Mouse (Mus musculus) midbrain, embryonic 13.5 days (tissue): ENCODE measurements at regions not wholly inside any gene's neighbourhood (a gene's known extent, or its start where the extent isn't known, plus 50 kb on each side); places are given as distances from the start of the nearest gene placed in this dataset.
A peak's percentile ranks its signal among the peaks of the same experiment; 100 is the strongest.

Experiments
- ATAC-seq: fragments of 200-750 bp; cut with Nextera tagmentation; 2 replicates; pipeline ENCODE4 v1.8.0; 2017; ENCODE audit warnings: mild to moderate bottlenecking, moderate TSS enrichment, moderate library complexity
- H3K27ac ChIP-seq: fragments of 300-500 bp; sonication (generic); 2 replicates; pipeline ENCODE4 v1.5.1; 2015; ENCODE audit warnings: inconsistent platforms, mild to moderate bottlenecking, moderate library complexity
- H3K27me3 ChIP-seq: fragments of 300-500 bp; sonication (generic); 2 replicates; pipeline ENCODE4 v1.6.1; 2015; ENCODE audit warnings: mild to moderate bottlenecking, inconsistent platforms
- H3K36me3 ChIP-seq: fragments of 300-500 bp; sonication (generic); 2 replicates; pipeline ENCODE4 v1.6.1; 2015; ENCODE audit warnings: mild to moderate bottlenecking, inconsistent platforms
- H3K4me1 ChIP-seq: fragments of 300-500 bp; sonication (generic); replicated peaks from 2 replicates; pipeline ENCODE4 v1.6.1; 2015; ENCODE audit warnings: inconsistent platforms
- H3K4me2 ChIP-seq: fragments of 300-500 bp; sonication (generic); replicated peaks from 2 replicates; pipeline ENCODE4 v1.6.1; 2015; ENCODE audit warnings: moderate library complexity, mild to moderate bottlenecking, inconsistent platforms
- H3K4me3 ChIP-seq: fragments of 300-500 bp; sonication (generic); replicated peaks from 2 replicates; pipeline ENCODE4 v1.5.1; 2015; ENCODE audit warnings: mild to moderate bottlenecking, inconsistent platforms
- H3K9ac ChIP-seq: fragments of 300-500 bp; sonication (generic); replicated peaks from 2 replicates; pipeline ENCODE4 v1.6.1; 2015; ENCODE audit warnings: mild to moderate bottlenecking, inconsistent platforms
- H3K9me3 ChIP-seq: fragments of 300-500 bp; sonication (generic); 2 replicates; pipeline ENCODE4 v1.6.1; 2016; ENCODE audit warnings: mild to moderate bottlenecking, inconsistent platforms
- WGBS: fragments of 180-500 bp; shearing (Covaris S2); methylation state at CpG from one replicate; pipeline ENCODE4 v1.1.7; 2015; 5-methylcytosine and 5-hydroxymethylcytosine counted together

- peaks cover 14% of the 10 kb centered on the region for H3K4me1 ChIP-seq
- 90% methylated on average over 3 of the region's 3 CpGs for WGBS
- no peak for ATAC-seq
Observed at GRCm38 (mm10) chr13:59997431-59997830, 174.5 kb upstream of the Tut7 start.

DNA sequence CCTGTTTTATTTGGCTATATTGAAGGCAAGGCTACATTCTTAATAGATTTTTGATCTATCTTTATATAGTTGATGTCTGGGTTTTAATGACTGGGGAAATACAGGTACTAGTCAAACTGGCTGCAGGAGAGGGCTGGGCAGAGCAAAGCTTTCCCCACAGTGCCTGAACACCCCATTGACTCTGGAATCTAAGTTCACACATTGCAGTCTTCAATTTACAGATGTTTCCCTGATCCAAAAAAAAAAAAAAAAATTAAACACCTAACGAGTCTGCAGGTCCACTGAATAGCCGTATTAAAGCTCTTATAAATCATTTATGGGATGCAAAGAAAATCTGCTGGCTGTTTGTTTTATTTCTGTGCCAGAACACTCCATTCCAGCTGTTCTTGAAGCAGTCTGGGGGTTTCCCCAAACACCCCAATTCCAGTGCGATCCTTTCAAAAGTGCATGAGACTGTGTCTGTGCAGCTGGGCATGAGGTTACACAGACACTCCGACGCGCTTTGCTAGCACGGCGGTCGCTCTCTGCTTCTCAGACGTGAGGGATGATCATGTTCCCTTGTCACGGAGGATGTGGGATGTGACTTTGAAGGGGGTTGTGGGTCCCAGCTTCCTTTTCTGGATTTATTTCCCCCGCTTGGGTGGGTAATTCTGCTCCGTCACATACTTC is 173.3 kb upstream of the Tut7 start:
- Histone ChIP-seq H3K4me1 (peaks cover 14% of the 10 kb centered on the region), H3K4me3 (no peak overlapping the region), H3K27me3 (no peaks in the 10 kb centered on the region), H3K27ac (no peak overlapping the region), H3K4me2 (no peak overlapping the region), H3K9ac (no peak overlapping the region), H3K9me3 (0 out of 2 replicates have a peak, but pooled peaks cover 2% of the 10 kb centered on the region), H3K36me3 (no peaks in the 10 kb centered on the region)
- ATAC-seq = no peak
- WGBS = 86% methylated on average over 13 of the region's 13 CpGs

More at GRCm38 (mm10) chr13:59997431-59997830, 174.5 kb upstream of the Tut7 start:
- no peak overlapping the region for H3K4me3 ChIP-seq
- no peak overlapping the region for H3K27ac ChIP-seq
- H3K27me3 ChIP-seq = no peaks in the 10 kb centered on the region
- no peak overlapping the region for H3K4me2 ChIP-seq
- no peak overlapping the region for H3K9ac ChIP-seq
- no peaks in the 10 kb centered on the region for H3K36me3 ChIP-seq
- H3K9me3 ChIP-seq = 0 out of 2 replicates have a peak, but pooled peaks cover 2% of the 10 kb centered on the region

- Histone ChIP-seq H3K27me3 (no peaks in the 10 kb centered on the region), H3K4me2 (no peak overlapping the region), H3K9me3 (no peaks in the 10 kb centered on the region), H3K27ac (peak overlapping the region; percentile 21; the same call in 1 of the 2 replicates), H3K9ac (no peak overlapping the region), H3K4me3 (no peak overlapping the region), H3K4me1 (peaks cover 16% of the 10 kb centered on the region), H3K36me3 (no peaks in the 10 kb centered on the region)
- peak; percentile 60 for ATAC-seq
- 51% methylated on average over 11 of the region's 11 CpGs for WGBS
Observed at GRCm38 (mm10) chr13:59992780-59993501, 170.0 kb upstream of the Tut7 start.

- no peak for ATAC-seq
- 0 out of 2 replicates have a peak overlapping the region, but pooled peaks have one; percentile 21 for H3K27ac ChIP-seq
- H3K4me2 ChIP-seq = no peak overlapping the region
- no peaks in the 10 kb centered on the region for H3K36me3 ChIP-seq
- no peak overlapping the region for H3K4me3 ChIP-seq
- H3K27me3 ChIP-seq = no peaks in the 10 kb centered on the region
- H3K4me1 ChIP-seq = peaks cover 16% of the 10 kb centered on the region
- no peak overlapping the region for H3K9ac ChIP-seq
- no peaks in the 10 kb centered on the region for H3K9me3 ChIP-seq
Observed at GRCm38 (mm10) chr13:59992346-59992745, 169.4 kb upstream of the Tut7 start.

DNA sequence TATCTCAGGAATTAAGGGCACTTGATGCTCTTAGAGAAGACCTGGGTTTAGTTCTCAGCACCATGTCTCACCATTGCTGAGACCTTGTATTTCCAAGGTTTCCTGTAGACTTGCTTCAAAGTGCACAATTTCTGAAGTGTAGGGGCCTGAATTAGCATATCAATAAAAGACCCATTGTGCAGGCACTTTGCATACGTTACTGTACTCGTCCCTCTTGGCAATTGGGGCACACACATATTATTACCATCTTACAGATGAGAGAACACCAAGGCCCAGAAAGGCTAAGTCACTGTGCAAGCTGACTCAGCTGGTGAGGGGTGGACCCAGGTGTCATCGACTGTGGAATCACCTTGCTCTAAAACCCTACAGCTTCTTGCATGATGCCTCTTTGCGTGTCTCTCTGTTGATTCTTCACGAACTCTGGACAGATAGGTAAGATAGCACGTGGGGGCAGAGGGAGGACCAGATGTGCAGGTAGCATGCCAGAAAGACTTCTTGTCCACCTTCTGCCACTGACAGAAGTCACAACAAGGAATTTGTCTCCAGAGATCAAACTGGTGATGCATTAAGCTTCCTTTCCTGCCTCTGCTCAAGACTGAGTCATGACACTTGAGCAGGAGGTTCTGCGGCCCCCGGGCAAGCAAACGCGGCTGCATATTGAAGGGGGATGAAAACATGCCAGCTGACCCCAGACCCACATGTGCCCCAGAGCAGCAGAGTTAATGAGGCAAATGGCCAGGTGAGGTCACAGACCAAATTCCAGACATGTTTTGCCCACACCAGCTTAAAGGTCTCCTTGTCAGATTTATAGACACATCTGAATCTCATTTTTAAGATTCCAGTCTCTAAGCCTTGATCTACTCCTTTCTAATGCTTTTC is 167.7 kb upstream of the Tut7 start:
- Histone ChIP-seq H3K4me1 (peaks cover 16% of the 10 kb centered on the region), H3K4me2 (no peak overlapping the region), H3K9ac (no peak overlapping the region), H3K4me3 (no peak overlapping the region), H3K27ac (no peak overlapping the region), H3K36me3 (no peaks in the 10 kb centered on the region), H3K27me3 (no peaks in the 10 kb centered on the region), H3K9me3 (no peaks in the 10 kb centered on the region)
- WGBS = 70% methylated on average over 10 of the region's 10 CpGs
- no peak for ATAC-seq

GRCm38 (mm10) chr13:59988393-59988965 is 165.5 kb upstream of the Tut7 start:
- H3K4me3 ChIP-seq = no peak overlapping the region
- 79% methylated on average over 7 of the region's 7 CpGs for WGBS

GRCm38 (mm10) chr13:59976425-59976824 is 153.5 kb upstream of the Tut7 start:
- no peak for ATAC-seq
- H3K4me3 ChIP-seq = no peak overlapping the region
- peaks cover 11% of the 10 kb centered on the region for H3K4me1 ChIP-seq
- no peak overlapping the region for H3K4me2 ChIP-seq
- H3K27me3 ChIP-seq = peaks cover 29% of the 10 kb centered on the region
- H3K9me3 ChIP-seq = peaks cover 4% of the 10 kb centered on the region; the same call in 1 of the 2 replicates
- 81% methylated on average over 5 of the region's 5 CpGs for WGBS
- H3K9ac ChIP-seq = no peak overlapping the region
- H3K27ac ChIP-seq = no peak overlapping the region
- no peaks in the 10 kb centered on the region for H3K36me3 ChIP-seq

More at GRCm38 (mm10) chr13:59988393-59988965, 165.5 kb upstream of the Tut7 start:
- ATAC-seq = no peak
- H3K27me3 ChIP-seq = no peaks in the 10 kb centered on the region
- no peaks in the 10 kb centered on the region for H3K36me3 ChIP-seq
- no peaks in the 10 kb centered on the region for H3K9me3 ChIP-seq
- H3K27ac ChIP-seq = no peak overlapping the region
- H3K9ac ChIP-seq = no peak overlapping the region
- H3K4me2 ChIP-seq = no peak overlapping the region
- H3K4me1 ChIP-seq = peaks cover 16% of the 10 kb centered on the region

DNA sequence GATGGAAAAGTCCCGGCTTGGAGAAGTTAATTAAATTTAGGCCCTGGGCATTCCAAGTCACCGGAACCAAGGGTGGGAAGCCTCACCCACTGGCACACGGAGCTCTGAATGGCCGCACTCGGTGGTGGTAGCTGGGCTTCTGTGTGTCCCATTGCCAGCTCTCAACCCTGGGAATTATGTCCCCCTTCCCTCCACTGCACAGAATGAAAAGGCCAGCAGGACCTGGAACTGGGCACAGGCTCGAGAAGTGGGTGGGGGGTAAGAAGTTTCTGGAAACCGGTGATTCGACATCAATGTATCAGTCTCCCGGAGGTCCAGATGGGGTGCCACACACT is 149.1 kb upstream of the Tut7 start:
- H3K9ac ChIP-seq = no peak overlapping the region
- peak; percentile 28 for ATAC-seq
- no peaks in the 10 kb centered on the region for H3K9me3 ChIP-seq
- 0 out of 2 replicates have a peak overlapping the region, but pooled peaks have one; percentile 21 for H3K4me3 ChIP-seq
- peaks cover 34% of the 10 kb centered on the region for H3K4me1 ChIP-seq
- WGBS = 22% methylated on average over 9 of the region's 9 CpGs
- peaks cover 49% of the 10 kb centered on the region for H3K27me3 ChIP-seq
- H3K36me3 ChIP-seq = no peaks in the 10 kb centered on the region
- peak overlapping the region; percentile 52 for H3K4me2 ChIP-seq
- H3K27ac ChIP-seq = peak overlapping the region; percentile 64

- Histone ChIP-seq H3K27me3 (peaks cover 49% of the 10 kb centered on the region), H3K9me3 (no peaks in the 10 kb centered on the region), H3K4me1 (peaks cover 34% of the 10 kb centered on the region), H3K27ac (peak overlapping the region; percentile 64), H3K36me3 (no peaks in the 10 kb centered on the region), H3K4me3 (peak overlapping the region; percentile 21), H3K4me2 (peak overlapping the region; percentile 52), H3K9ac (peak overlapping the region; percentile 37; the same call in 1 of the 2 replicates)
- 1% methylated on average over 25 of the region's 25 CpGs for WGBS
- peak; percentile 88 for ATAC-seq
Observed at GRCm38 (mm10) chr13:59971231-59972092, 148.5 kb upstream of the Tut7 start.

- Histone ChIP-seq H3K27ac (peak overlapping the region; percentile 64; the same call in 1 of the 2 replicates), H3K4me1 (peaks cover 34% of the 10 kb centered on the region), H3K9me3 (no peaks in the 10 kb centered on the region), H3K27me3 (peaks cover 51% of the 10 kb centered on the region), H3K36me3 (no peaks in the 10 kb centered on the region), H3K9ac (no peak overlapping the region), H3K4me2 (no peak overlapping the region), H3K4me3 (no peak overlapping the region)
- ATAC-seq = no peak
- 25% methylated on average over 6 of the region's 6 CpGs for WGBS
Observed at GRCm38 (mm10) chr13:59970430-59970829, 147.5 kb upstream of the Tut7 start.

GRCm38 (mm10) chr13:59969484-59969883 is 146.5 kb upstream of the Tut7 start:
- Histone ChIP-seq H3K27ac (no peak overlapping the region), H3K27me3 (peaks cover 47% of the 10 kb centered on the region), H3K4me1 (peaks cover 34% of the 10 kb centered on the region), H3K9me3 (no peaks in the 10 kb centered on the region), H3K4me3 (no peak overlapping the region), H3K4me2 (no peak overlapping the region), H3K36me3 (no peaks in the 10 kb centered on the region), H3K9ac (no peak overlapping the region)
- ATAC-seq = no peak
- WGBS = 30% methylated on average over 3 of the region's 3 CpGs
